Mouse (Mus musculus) cerebral cortex, adult 2 months (tissue): ENCODE measurements around the gene Olfr1290.

Source experiments
- WGBS: fragments of 180-500 bp; shearing (Covaris S2); methylation state at CpG from one replicate; pipeline ENCODE4 v1.1.7; 2018; 5-methylcytosine and 5-hydroxymethylcytosine counted together

Olfr1290 gene

DNA sequence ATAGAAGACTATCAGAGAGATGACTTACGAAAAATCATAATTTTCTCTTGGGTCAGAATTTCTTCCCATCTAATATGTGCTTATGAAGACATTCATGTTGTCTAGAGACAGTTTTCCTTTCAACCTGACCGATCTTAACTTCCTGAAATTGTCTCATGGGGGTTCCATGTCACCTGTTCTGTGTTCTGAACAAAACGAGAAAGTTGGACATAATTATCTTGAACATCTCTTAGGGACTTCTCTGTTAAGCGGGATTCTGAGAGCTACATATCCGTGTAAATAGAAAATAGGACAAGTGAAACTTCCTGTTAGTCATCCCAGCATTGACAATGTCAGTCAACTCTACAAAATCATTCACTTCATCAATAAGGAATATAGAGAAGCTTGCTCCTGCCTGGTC lies at the start of gene Olfr1290:
Gene Olfr1290 (minus strand): TSS at position 101 of the 400 bp plus-strand sequence.
- 81% methylated on average over 5 of the region's 5 CpGs for WGBS

DNA sequence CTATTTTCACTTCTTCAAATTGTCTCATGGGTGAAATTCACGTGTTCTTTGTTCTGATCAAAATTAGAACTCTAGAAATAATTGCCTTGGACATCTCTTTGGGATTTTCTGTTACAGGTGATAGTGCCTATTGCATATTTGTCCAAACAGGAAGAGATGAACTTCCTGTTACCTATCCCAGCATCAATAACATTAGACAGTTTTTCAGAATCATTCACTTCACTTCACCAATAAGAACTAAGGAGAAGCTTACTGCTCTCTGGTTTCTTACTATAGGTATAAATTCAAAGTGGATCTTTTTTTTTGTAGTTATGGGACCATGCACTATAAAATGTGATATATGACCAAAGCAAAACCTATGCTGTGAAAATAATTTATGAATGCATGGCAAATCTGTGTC lies 46.6 kb upstream of the Olfr1290 start, which contains the start of gene Olfr1294:
Gene Olfr1294 (minus strand): TSS at position 101 of the 400 bp plus-strand sequence.
- 61% methylated on average over 1 of the region's 1 CpGs for WGBS

DNA sequence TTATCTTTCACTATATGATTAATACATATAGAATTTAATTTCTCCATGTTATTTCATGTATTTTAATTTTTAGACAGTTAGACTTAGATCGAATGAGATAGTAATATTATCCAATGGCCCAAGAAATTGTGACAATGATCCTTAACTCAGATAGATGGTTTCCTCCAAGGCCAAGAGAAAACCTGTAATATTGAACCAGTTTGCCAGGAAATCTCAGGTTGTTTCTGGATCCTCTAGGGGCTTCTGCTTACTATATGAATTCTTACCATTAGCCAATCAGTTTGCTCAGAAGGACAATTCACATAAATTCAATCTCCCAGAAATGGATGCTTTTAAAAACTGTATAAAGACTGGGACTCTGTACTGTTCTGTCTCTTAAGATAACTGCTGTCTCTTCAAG lies 31.3 kb upstream of the Olfr1290 start, which contains the start of gene Olfr1293-ps:
Gene Olfr1293-ps (plus strand): TSS at position 301 of the 400 bp plus-strand sequence.
- 91% methylated on average over 1 of the region's 1 CpGs for WGBS

DNA sequence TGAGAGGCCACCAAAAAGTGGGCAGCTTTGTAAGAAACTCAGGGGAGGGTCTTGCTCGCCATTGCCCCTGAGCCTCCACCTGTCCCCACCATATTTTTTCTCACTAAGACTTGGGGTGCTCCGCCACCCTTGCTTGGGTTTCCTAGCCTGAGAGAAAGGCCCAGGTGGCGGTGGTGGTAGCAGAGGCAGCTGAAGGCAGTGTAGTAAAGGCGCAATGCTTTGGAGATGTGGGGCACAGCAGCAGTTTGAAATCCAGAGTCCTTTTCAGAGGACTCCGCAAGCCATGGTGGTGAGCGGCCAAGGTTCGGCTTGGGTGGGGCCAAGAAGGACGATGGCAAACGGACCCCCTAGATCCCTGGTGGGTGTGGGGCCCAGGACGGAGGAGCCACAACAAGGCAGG lies 23.8 kb upstream of the Olfr1290 start:
- WGBS, result 89% methylated on average over 10 of the region's 10 CpGs

DNA sequence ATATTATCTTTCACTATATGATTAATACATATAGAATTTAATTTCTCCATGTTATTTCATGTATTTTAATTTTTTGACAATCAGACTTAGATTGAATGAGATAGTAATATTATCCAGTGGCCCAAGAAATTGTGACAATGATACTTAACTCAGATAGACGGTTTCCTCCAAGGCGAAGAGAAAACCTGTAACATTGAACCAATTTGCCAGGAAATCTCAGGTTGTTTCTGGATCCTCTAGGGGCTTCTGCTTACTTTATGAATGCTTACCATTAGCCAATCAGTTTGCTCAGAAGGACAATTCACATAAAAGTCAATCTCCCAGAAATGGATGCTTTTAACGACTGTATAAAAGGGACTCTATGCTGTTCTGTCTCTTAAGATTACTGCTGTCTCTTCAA lies 3.3 kb upstream of the Olfr1290 start, which contains the start of gene Olfr1291-ps1:
Gene Olfr1291-ps1 (plus strand): TSS at position 301 of the 400 bp plus-strand sequence.
- 91% methylated on average over 3 of the region's 3 CpGs for WGBS

DNA sequence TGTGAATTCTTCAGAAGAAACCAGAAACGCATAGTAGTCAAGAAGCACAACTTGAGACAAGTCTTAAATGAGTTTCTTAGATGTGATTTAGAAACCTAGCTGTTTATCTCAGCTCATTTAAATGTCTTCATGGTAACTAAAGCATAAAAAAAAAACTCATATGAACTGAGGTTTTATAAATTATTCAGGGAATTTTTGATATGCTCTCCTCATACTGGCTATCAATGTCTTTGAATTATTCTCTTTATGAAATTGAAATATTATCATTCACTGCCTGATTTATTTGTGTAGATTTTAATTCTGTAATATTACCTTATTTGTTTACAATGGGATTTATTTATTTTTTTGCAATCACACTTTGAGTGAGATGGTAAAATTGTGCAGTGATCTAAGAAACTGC lies 13.1 kb downstream of the Olfr1290 start, which contains the start of gene Olfr1289:
Gene Olfr1289 (plus strand): TSS at position 301 of the 400 bp plus-strand sequence.
- WGBS, result 56% methylated on average over 1 of the region's 1 CpGs

DNA sequence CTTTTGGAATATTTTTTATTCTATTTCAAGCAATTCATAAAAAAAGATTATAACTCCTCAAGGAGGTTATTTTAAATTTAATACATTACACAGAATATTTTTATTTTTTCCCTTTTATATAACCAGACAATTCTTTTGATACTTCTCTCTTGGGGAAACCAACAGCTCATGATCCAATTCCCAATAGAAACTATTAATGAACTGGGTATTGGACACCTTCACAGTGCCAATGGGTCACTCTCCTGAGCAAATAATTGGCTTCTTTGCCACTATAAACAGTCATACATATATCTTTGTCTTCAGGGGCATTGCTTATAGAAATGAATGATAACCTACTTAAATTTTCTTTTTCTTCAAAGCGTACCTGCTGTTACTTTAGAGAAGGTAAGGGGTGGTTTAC lies 19.8 kb downstream of the Olfr1290 start, which contains the start of gene Olfr1288:
Gene Olfr1288 (plus strand): TSS at position 301 of the 400 bp plus-strand sequence.
- WGBS, result 90% methylated on average over 1 of the region's 1 CpGs

DNA sequence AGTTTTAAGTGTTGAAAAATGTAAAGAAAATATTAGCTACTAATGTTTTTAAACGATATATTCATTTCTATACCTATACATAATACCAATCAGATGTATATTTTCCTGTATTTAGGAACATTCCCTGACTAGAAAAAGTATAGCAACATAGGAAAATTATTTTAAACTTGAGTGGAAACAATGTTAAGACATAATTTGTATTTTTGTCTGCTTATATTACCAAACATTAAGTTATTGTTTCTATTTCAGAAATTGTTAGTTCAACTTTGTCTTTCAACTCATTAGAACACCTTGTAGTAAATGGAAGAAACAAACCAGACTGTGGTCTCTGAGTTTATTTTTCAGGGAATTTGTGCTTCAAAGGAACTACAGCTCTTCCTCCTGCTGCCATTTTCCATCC lies 44.8 kb downstream of the Olfr1290 start, which contains the start of gene Olfr1287:
Gene Olfr1287 (plus strand): TSS at position 301 of the 400 bp plus-strand sequence.
- WGBS, result 60% methylated on average over 1 of the region's 1 CpGs
